Mouse (Mus musculus) midbrain, embryonic 15.5 days (tissue): ENCODE results near the gene Lepr. TPM values are rescaled to one million over a fixed set of nuclear protein-coding genes. Genes with fewer than 3 reads are reported as not detected.

Experiments used
- ATAC-seq: fragments of 200-750 bp; cut with Nextera tagmentation; replicated peaks from 2 replicates; pipeline ENCODE4 v1.8.0; 2017; ENCODE audit warnings: moderate TSS enrichment
- H3K27ac ChIP-seq: fragments of 300-500 bp; sonication (generic); 2 replicates; pipeline ENCODE4 v1.5.1; 2015; ENCODE audit warnings: mild to moderate bottlenecking, inconsistent platforms
- H3K27me3 ChIP-seq: fragments of 300-500 bp; sonication (generic); replicated peaks from 2 replicates; pipeline ENCODE4 v1.6.1; 2015; ENCODE audit warnings: inconsistent platforms
- H3K36me3 ChIP-seq: fragments of 300-500 bp; sonication (generic); replicated peaks from 2 replicates; pipeline ENCODE4 v1.6.1; 2015; ENCODE audit warnings: inconsistent platforms
- H3K4me1 ChIP-seq: fragments of 300-500 bp; sonication (generic); 2 replicates; pipeline ENCODE4 v1.6.1; 2015; ENCODE audit warnings: inconsistent platforms
- H3K4me2 ChIP-seq: fragments of 300-500 bp; sonication (generic); 2 replicates; pipeline ENCODE4 v1.6.1; 2015; ENCODE audit warnings: inconsistent platforms, mild to moderate bottlenecking, moderate library complexity
- H3K4me3 ChIP-seq: fragments of 300-500 bp; sonication (generic); 2 replicates; pipeline ENCODE4 v1.5.1; 2015; ENCODE audit warnings: mild to moderate bottlenecking, inconsistent platforms
- H3K9ac ChIP-seq: fragments of 300-500 bp; sonication (generic); 2 replicates; pipeline ENCODE4 v1.6.1; 2015; ENCODE audit warnings: mild to moderate bottlenecking, inconsistent platforms
- H3K9me3 ChIP-seq: fragments of 300-500 bp; sonication (generic); 2 replicates; pipeline ENCODE4 v1.6.1; 2016; ENCODE audit warnings: inconsistent platforms
- WGBS: fragments of 180-500 bp; shearing (Covaris S2); methylation state at CpG from one replicate; pipeline ENCODE4 v1.1.7; 2015; ENCODE audit warnings: mixed read lengths; 5-methylcytosine and 5-hydroxymethylcytosine counted together
- polyA plus RNA-seq: library from polyadenylated mRNA; unstranded; fragments of >200 nt; fragmentation: Nextera tagmentation; extraction: Ambion mirVana; gene quantifications from 2 replicates; pipeline ENCODE4 v1.2.1, GENCODE M21; 2015

Lepr gene
- 4.1 and 5.2 TPM in 2 replicates for polyA plus RNA-seq

- no peak within 1 kb of the TSS for H3K27ac ChIP-seq
- ATAC-seq: peak; percentile 71
- peaks cover 10% of the 10 kb centered on the region for H3K4me1 ChIP-seq
- peak within 1 kb of the TSS; percentile 100 for H3K4me2 ChIP-seq
- H3K36me3 ChIP-seq: no peaks in the 10 kb centered on the region
- H3K27me3 ChIP-seq: peaks cover 14% of the 10 kb centered on the region
- WGBS: under 1% methylated on average over 50 of the region's 50 CpGs
- peak within 1 kb of the TSS; percentile 47 for H3K9ac ChIP-seq
- H3K4me3 ChIP-seq: peak within 1 kb of the TSS; percentile 50
- no peaks in the 10 kb centered on the region for H3K9me3 ChIP-seq
Measured at GRCm38 (mm10) chr4:101717367-101718121, at the start of gene Lepr. Gene Lepr, plus strand, starts transcription at chr4:101717404.

DNA sequence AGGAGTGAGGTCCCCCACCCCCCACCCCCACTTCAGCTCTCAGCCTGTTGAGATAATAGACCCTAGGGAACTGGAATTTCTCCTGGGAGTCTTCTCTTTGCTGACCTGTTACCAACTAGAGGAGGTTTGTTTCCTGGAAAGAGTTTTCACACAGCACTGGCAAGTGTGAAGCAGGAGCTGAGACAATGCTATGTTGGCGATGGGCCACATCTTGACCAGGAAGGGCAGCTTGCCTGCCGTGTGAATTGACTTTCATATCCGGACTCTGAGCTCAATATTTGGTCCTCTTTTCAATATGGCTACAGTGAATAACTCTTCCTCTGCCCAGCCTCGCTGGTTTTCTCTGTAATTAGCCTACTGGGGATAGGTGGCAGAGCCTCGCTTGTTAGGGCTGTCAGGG, 48.0 kb upstream of the Lepr start:
- WGBS: 57% methylated on average over 5 of the region's 5 CpGs
- no peaks in the 10 kb centered on the region for H3K27me3 ChIP-seq
- no peak for ATAC-seq

DNA sequence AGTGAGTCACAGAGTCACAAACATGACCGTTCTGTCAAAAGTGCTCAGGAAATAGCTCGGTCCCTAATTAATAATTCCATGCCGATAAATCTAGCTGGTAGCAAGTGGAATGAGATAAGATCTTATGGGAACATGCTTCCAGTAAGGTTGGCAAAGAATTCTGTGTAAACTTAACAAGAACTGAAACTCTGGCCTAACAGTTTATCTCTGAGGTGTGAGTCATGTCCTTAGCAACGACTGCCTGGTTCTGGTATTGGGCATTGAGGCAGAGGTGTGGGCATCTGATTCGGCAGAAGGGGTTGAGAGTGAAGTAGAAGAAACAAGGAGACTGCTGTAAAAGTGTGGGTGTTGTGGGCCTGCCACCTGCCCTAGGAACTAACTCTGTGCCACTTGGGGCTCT, 47.4 kb upstream of the Lepr start:
- Histone ChIP-seq H3K4me1 (no peaks in the 10 kb centered on the region), H3K4me2 (no peak overlapping the region), H3K9me3 (no peaks in the 10 kb centered on the region), H3K9ac (no peak overlapping the region), H3K27ac (no peak overlapping the region), H3K27me3 (no peaks in the 10 kb centered on the region), H3K36me3 (no peaks in the 10 kb centered on the region), H3K4me3 (no peak overlapping the region)
- no peak for ATAC-seq
- WGBS: 78% methylated on average over 5 of the region's 5 CpGs

More for the DNA sequence above, 48.0 kb upstream of the Lepr start:
- Histone ChIP-seq H3K27ac (no peak overlapping the region), H3K4me2 (no peak overlapping the region), H3K4me3 (no peak overlapping the region), H3K9me3 (no peaks in the 10 kb centered on the region), H3K9ac (no peak overlapping the region), H3K36me3 (no peaks in the 10 kb centered on the region), H3K4me1 (no peaks in the 10 kb centered on the region)

GRCm38 (mm10) chr4:101674790-101675189, 42.4 kb upstream of the Lepr start:
- no peak overlapping the region for H3K4me2 ChIP-seq
- H3K4me1 ChIP-seq: no peaks in the 10 kb centered on the region
- no peak overlapping the region for H3K4me3 ChIP-seq
- no peak overlapping the region for H3K9ac ChIP-seq
- H3K9me3 ChIP-seq: no peaks in the 10 kb centered on the region
- WGBS: 77% methylated on average over 5 of the region's 5 CpGs
- no peak overlapping the region for H3K27ac ChIP-seq
- H3K36me3 ChIP-seq: no peaks in the 10 kb centered on the region
- H3K27me3 ChIP-seq: no peaks in the 10 kb centered on the region
- no peak for ATAC-seq

DNA sequence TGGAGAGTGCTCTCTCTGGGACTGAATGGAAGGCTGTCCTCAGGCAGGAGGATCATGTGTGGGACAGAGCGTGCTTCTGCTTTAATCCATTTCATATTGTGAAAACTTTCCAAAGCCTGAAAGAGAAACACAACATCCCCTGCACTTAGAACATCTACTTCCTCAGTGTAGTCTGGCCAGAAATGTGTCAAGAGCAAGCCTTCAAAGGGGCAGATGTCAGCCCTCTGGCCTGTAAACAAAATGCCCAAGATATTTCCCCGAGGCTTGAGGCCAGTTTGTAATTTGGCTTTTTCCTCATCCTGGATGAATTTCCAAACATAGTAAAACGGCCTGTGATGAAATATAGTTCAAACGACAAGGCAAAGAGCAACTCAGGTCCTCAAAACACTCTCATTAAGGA, 41.5 kb upstream of the Lepr start:
- Histone ChIP-seq H3K4me1 (no peaks in the 10 kb centered on the region), H3K36me3 (no peaks in the 10 kb centered on the region), H3K9ac (no peak overlapping the region), H3K4me2 (no peak overlapping the region), H3K27me3 (no peaks in the 10 kb centered on the region), H3K27ac (no peak overlapping the region), H3K9me3 (no peaks in the 10 kb centered on the region), H3K4me3 (no peak overlapping the region)
- WGBS: 88% methylated on average over 4 of the region's 4 CpGs
- ATAC-seq: no peak

DNA sequence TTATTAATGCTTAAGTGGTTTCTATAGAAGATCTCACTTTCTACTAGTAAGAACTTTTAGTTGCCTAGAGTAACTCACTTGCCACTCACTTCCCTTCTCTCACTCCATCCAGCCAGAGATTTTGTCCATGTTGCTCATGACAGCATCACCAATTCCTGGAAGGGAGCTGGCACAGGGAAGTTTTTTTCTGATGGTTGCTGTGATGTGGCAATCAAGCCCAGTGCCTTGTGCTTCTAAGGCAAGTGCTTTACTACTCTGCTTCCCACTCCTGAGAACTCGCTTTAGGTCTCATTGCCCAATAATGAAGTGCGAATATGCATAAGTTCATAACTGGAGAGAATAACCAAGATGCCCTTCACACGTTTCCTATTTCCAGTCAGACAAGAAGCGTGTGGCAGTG, 34.6 kb upstream of the Lepr start:
- Histone ChIP-seq H3K4me3 (no peak overlapping the region), H3K9me3 (no peaks in the 10 kb centered on the region), H3K36me3 (no peaks in the 10 kb centered on the region), H3K27ac (no peak overlapping the region), H3K27me3 (no peaks in the 10 kb centered on the region), H3K4me2 (no peak overlapping the region), H3K4me1 (no peaks in the 10 kb centered on the region), H3K9ac (no peak overlapping the region)
- ATAC-seq: no peak
- 88% methylated on average over 4 of the region's 4 CpGs for WGBS

GRCm38 (mm10) chr4:101683086-101683485, 34.1 kb upstream of the Lepr start:
- Histone ChIP-seq H3K9me3 (no peaks in the 10 kb centered on the region), H3K36me3 (no peaks in the 10 kb centered on the region), H3K4me3 (no peak overlapping the region), H3K9ac (no peak overlapping the region), H3K4me1 (no peaks in the 10 kb centered on the region), H3K4me2 (no peak overlapping the region), H3K27me3 (no peaks in the 10 kb centered on the region), H3K27ac (no peak overlapping the region)
- 83% methylated on average over 3 of the region's 3 CpGs for WGBS
- ATAC-seq: no peak

- H3K36me3 ChIP-seq: no peaks in the 10 kb centered on the region
- WGBS: 85% methylated on average over 3 of the region's 3 CpGs
- H3K4me3 ChIP-seq: no peak overlapping the region
- no peak overlapping the region for H3K4me2 ChIP-seq
- H3K27ac ChIP-seq: no peak overlapping the region
- ATAC-seq: no peak
- H3K9ac ChIP-seq: no peak overlapping the region
- no peaks in the 10 kb centered on the region for H3K4me1 ChIP-seq
- H3K27me3 ChIP-seq: no peaks in the 10 kb centered on the region
- H3K9me3 ChIP-seq: no peaks in the 10 kb centered on the region
Measured at GRCm38 (mm10) chr4:101684821-101685220, 32.4 kb upstream of the Lepr start.

GRCm38 (mm10) chr4:101686227-101686810, 30.9 kb upstream of the Lepr start:
- H3K9me3 ChIP-seq: no peaks in the 10 kb centered on the region
- 74% methylated on average over 13 of the region's 13 CpGs for WGBS
- no peaks in the 10 kb centered on the region for H3K27me3 ChIP-seq
- no peaks in the 10 kb centered on the region for H3K4me1 ChIP-seq
- no peaks in the 10 kb centered on the region for H3K36me3 ChIP-seq
- no peak for ATAC-seq
- H3K4me2 ChIP-seq: no peak overlapping the region
- H3K4me3 ChIP-seq: no peak overlapping the region
- no peak overlapping the region for H3K27ac ChIP-seq
- no peak overlapping the region for H3K9ac ChIP-seq

GRCm38 (mm10) chr4:101689241-101689640, 28.0 kb upstream of the Lepr start:
- H3K9ac ChIP-seq: no peak overlapping the region
- no peak overlapping the region for H3K27ac ChIP-seq
- H3K4me1 ChIP-seq: no peaks in the 10 kb centered on the region
- ATAC-seq: no peak
- H3K4me2 ChIP-seq: no peak overlapping the region
- 90% methylated on average over 4 of the region's 4 CpGs for WGBS
- no peaks in the 10 kb centered on the region for H3K9me3 ChIP-seq
- H3K27me3 ChIP-seq: no peaks in the 10 kb centered on the region
- H3K4me3 ChIP-seq: no peak overlapping the region
- no peaks in the 10 kb centered on the region for H3K36me3 ChIP-seq

DNA sequence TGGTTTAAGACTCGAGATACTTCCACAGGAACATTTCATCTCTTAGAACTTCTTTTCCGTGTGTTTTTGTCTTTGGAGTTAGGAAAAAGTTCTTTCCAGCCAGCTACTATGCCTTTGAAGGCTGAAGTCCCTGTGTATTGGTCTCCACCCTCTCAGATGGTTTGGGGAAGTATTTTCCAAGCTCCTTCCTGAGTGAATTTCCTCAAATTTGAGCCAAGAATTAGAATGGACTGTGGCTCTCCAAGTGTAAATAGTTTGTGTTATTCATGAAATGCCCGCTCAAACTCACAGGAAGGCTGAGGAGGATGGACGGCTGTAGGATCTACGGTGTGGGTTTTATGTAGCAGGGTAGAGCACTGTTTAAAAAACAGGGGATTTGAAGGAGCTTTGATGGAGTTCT, 27.6 kb upstream of the Lepr start:
- H3K4me2 ChIP-seq: no peak overlapping the region
- H3K9ac ChIP-seq: no peak overlapping the region
- H3K36me3 ChIP-seq: no peaks in the 10 kb centered on the region
- H3K27ac ChIP-seq: no peak overlapping the region
- H3K27me3 ChIP-seq: no peaks in the 10 kb centered on the region
- no peak for ATAC-seq
- no peaks in the 10 kb centered on the region for H3K4me1 ChIP-seq
- 89% methylated on average over 5 of the region's 5 CpGs for WGBS
- no peaks in the 10 kb centered on the region for H3K9me3 ChIP-seq
- H3K4me3 ChIP-seq: no peak overlapping the region

- H3K4me2 ChIP-seq: no peak overlapping the region
- H3K9me3 ChIP-seq: no peaks in the 10 kb centered on the region
- no peaks in the 10 kb centered on the region for H3K27me3 ChIP-seq
- H3K36me3 ChIP-seq: no peaks in the 10 kb centered on the region
- 89% methylated on average over 4 of the region's 4 CpGs for WGBS
- H3K4me1 ChIP-seq: no peaks in the 10 kb centered on the region
- H3K9ac ChIP-seq: no peak overlapping the region
- H3K4me3 ChIP-seq: no peak overlapping the region
- no peak overlapping the region for H3K27ac ChIP-seq
- no peak for ATAC-seq
Measured at GRCm38 (mm10) chr4:101692892-101693291, 24.3 kb upstream of the Lepr start.

DNA sequence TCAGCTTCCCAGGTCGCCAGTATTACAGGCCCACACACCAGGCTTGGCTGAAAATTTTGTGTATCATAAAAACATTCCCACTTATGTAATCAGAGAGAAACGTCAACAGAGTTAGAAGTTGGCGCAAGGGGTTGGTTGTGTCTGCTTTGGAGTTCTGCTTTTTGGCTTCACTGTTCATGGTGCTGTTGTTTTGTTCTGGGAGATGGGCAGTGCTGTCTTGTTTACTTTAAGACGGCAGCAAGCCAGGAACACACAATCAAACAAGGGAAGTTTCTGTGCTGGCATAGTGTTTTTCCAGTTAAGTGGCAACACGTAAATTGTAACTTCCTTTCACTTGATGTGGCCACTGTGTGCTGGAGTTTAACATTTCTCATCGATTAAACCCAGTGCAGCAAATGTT, 22.7 kb upstream of the Lepr start:
- Histone ChIP-seq H3K36me3 (no peaks in the 10 kb centered on the region), H3K9ac (no peak overlapping the region), H3K4me1 (no peaks in the 10 kb centered on the region), H3K27me3 (no peaks in the 10 kb centered on the region), H3K4me2 (no peak overlapping the region), H3K4me3 (no peak overlapping the region), H3K27ac (no peak overlapping the region), H3K9me3 (no peaks in the 10 kb centered on the region)
- WGBS: 78% methylated on average over 6 of the region's 6 CpGs
- ATAC-seq: no peak
